Mouse (Mus musculus): ENCODE results near the gene Ccdc33. TPM values are rescaled to one million over a fixed set of nuclear protein-coding genes. Genes with fewer than 3 reads are reported as not detected.

Gene Ccdc33
- total and polyA plus RNA-seq, 3 experiments = 0.21 to 1.0 TPM; not detected in 1

DNA sequence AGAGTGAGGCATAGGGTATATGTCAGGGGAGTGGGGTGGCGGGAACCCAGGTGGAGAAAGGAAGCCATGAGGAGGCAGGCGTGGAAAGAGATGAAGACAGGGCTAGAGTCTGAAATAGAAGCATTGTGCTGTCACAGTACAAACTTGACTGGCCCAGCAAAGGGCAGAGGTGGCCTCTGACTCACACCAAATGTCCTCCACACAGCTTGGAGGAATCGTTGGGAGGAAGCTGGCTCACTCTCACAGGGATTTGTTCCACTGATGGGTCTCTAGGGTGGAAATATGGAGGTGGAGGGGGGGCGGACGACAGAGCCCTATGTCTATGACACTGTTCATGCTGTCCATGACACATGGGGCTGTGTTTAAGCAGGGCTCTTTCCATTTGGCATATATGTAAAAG lies 44.5 kb upstream of the Ccdc33 start:
- peaks cover 5% of the 10 kb centered on the region for H3K27me3 ChIP-seq (replicated peaks)
- no peaks in the 10 kb centered on the region for H3K36me3 ChIP-seq (replicated peaks in 1 of 2; ENCODE audit: control insufficient read depth in 1 of 2, insufficient read depth in 1 of 2, low read length in 1 of 2)
- H3K4me2 ChIP-seq (ENCODE audit: insufficient read depth, low read depth, poor library complexity, severe bottlenecking) = no peak overlapping the region
- no peak overlapping the region for H3K9ac ChIP-seq (ENCODE audit: insufficient read depth, low read depth)
- in situ Hi-C loops (cut with MboI; ENCODE audit: low pct_ligation_motif_present, low pct_unique_long_range_greater_than_20kb, low sequenced_read_pairs) = no loop called here
- H3K27ac ChIP-seq (ENCODE audit: insufficient read depth, low read depth) = no peak overlapping the region
- no peaks in the 10 kb centered on the region for H3K79me2 ChIP-seq (replicated peaks; ENCODE audit: control insufficient read depth, extremely low read depth, insufficient read depth, poor library complexity, severe bottlenecking)
- dilution Hi-C loops (cut with MboI; ENCODE audit: extremely low pct_ligation_motif_present, extremely low pct_unique_long_range_greater_than_20kb, low sequenced_read_pairs) = no loop called here
- H3K4me1 ChIP-seq (ENCODE audit: control insufficient read depth in 1 of 2, insufficient read depth in 2 of 2) = peaks cover 0 to 11% of the 10 kb centered on the region in 2 experiments; a peak in 2 of 4 replicates
- no peak for TF ChIP-seq BHLHE40 (IDR thresholded peaks at IDR 0.05; ENCODE audit: low read depth, low read length)
- no peak for DNase-seq (ENCODE audit: extremely low read depth)
- no peaks in the 10 kb centered on the region for H3K9me3 ChIP-seq (replicated peaks; ENCODE audit: low read length)
- H3K4me3 ChIP-seq (replicated peaks in 1 of 3; ENCODE audit: low read depth in 2 of 3, low read length in 2 of 3, poor library complexity in 1 of 3) = no peak overlapping the region

DNA sequence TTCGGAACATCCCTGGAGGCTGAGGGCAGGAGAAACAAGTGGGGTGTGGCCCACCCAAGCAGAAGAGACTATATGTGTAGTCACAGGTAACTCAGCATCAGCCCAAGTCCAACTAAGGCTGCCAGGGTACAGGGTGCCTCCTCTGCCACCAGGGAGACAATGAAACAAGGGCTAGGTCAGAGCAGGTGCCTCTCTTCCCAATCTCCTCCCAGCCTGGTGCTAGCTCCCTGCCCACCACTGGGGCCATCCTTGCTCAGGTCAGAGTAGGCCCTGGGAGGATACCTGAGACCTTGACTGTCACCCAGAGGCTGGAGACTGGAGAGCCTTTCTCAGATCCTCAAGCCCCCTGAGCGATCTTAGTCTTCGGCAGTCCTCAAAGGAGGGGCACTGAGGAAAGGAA lies 43.5 kb upstream of the Ccdc33 start:
- Histone ChIP-seq H3K4me3 (replicated peaks in 1 of 3; ENCODE audit: low read depth in 2 of 3, low read length in 2 of 3, poor library complexity in 1 of 3) (no peak overlapping the region), H3K27ac (ENCODE audit: insufficient read depth, low read depth) (no peak overlapping the region), H3K27me3 (replicated peaks) (peaks cover 6% of the 10 kb centered on the region), H3K9ac (ENCODE audit: insufficient read depth, low read depth) (no peak overlapping the region), H3K79me2 (replicated peaks; ENCODE audit: control insufficient read depth, extremely low read depth, insufficient read depth, poor library complexity, severe bottlenecking) (no peaks in the 10 kb centered on the region), H3K4me2 (ENCODE audit: insufficient read depth, low read depth, poor library complexity, severe bottlenecking) (no peak overlapping the region), H3K9me3 (replicated peaks; ENCODE audit: low read length) (no peaks in the 10 kb centered on the region), H3K36me3 (replicated peaks in 1 of 2; ENCODE audit: control insufficient read depth in 1 of 2, insufficient read depth in 1 of 2, low read length in 1 of 2) (no peaks in the 10 kb centered on the region), H3K4me1 (ENCODE audit: control insufficient read depth in 1 of 2, insufficient read depth in 2 of 2) (peaks cover 0 to 11% of the 10 kb centered on the region in 2 experiments; a peak in 2 of 4 replicates)
- TF ChIP-seq SIN3A (IDR thresholded peaks at IDR 0.05; ENCODE audit: low read length) = no peak
- TF ChIP-seq MYC (IDR thresholded peaks at IDR 0.05; ENCODE audit: low read depth, low read length) = no peak
- no peak for TF ChIP-seq TBP (conservative IDR thresholded peaks at IDR 0.05; ENCODE audit: low read depth, low read length)
- no peak for TF ChIP-seq USF1 (IDR thresholded peaks at IDR 0.05; ENCODE audit: low read depth, low read length)
- TF ChIP-seq MAZ (IDR thresholded peaks at IDR 0.05; ENCODE audit: low read depth, low read length) = no peak
- TF ChIP-seq ZMIZ1 (IDR thresholded peaks at IDR 0.05; ENCODE audit: low read depth, low read length) = no peak
- no peak for TF ChIP-seq MXI1 (IDR thresholded peaks at IDR 0.05; ENCODE audit: low read depth, low read length)
- no peak for TF ChIP-seq MEF2A (IDR thresholded peaks at IDR 0.05; ENCODE audit: borderline replicate concordance, low read depth, low read length)
- TF ChIP-seq ZKSCAN1 (IDR thresholded peaks at IDR 0.05; ENCODE audit: borderline replicate concordance, low read depth, low read length) = no peak
- no peak for TF ChIP-seq SMC3 (IDR thresholded peaks at IDR 0.05; ENCODE audit: low read depth, low read length)
- TF ChIP-seq USF2 (conservative IDR thresholded peaks at IDR 0.05; ENCODE audit: low read depth, low read length) = no peak
- TF ChIP-seq EP300 (IDR thresholded peaks at IDR 0.05; ENCODE audit: low read length) = no peak
- TF ChIP-seq IRF4 (IDR thresholded peaks at IDR 0.05; ENCODE audit: low read depth, low read length) = no peak
- TF ChIP-seq NRF1 (IDR thresholded peaks at IDR 0.05; ENCODE audit: low read depth, low read length) = no peak
- no peak for TF ChIP-seq ETS1 (conservative IDR thresholded peaks at IDR 0.05; ENCODE audit: low read depth, low read length)
- TF ChIP-seq HCFC1 (IDR thresholded peaks at IDR 0.05; ENCODE audit: low read depth, low read length) = no peak
- TF ChIP-seq TCF12 (IDR thresholded peaks at IDR 0.05; ENCODE audit: low read depth, low read length) = no peak
- no peak for TF ChIP-seq ELF1 (IDR thresholded peaks at IDR 0.05; ENCODE audit: low read depth, low read length)
- no peak for TF ChIP-seq JUND (conservative IDR thresholded peaks at IDR 0.05; ENCODE audit: low read depth, low read length)
- in situ Hi-C loops (cut with MboI; ENCODE audit: low pct_ligation_motif_present, low pct_unique_long_range_greater_than_20kb, low sequenced_read_pairs) (no loop called here), dilution Hi-C loops (cut with MboI; ENCODE audit: extremely low pct_ligation_motif_present, extremely low pct_unique_long_range_greater_than_20kb, low sequenced_read_pairs) (no loop called here)
- DNase-seq (ENCODE audit: extremely low read depth) = no peak

Data from CH12.LX (cell line).